ENCODE assay signal across 28 mouse cellular contexts in genomic region chr19:10298268-10298667, GRCm38 (mm10). TPM values are rescaled to one million over a fixed set of nuclear protein-coding genes. Genes with fewer than 3 reads are reported as not detected.
DNase-seq lines count a peak whose midpoint lies in the region; ATAC-seq and TF ChIP-seq lines count a peak whose summit lies in the region.
"Had no signal": no experiment of that assay in that cellular context is flagged by ENCODE, and none has a peak within 500 bp of the region (broad histone marks: within the 10 kb centered on the region; RNA-seq: fewer than 3 reads in every experiment).

No protein-coding gene starts in this region.

- DNase-seq in heart, adult 11 months: peak; percentile 91
- DNase-seq in heart, adult 2 months: no peak
- no peak for DNase-seq in layer of hippocampus, adult 2 months (ENCODE audit: low spot score in 2 of 2)
- DNase-seq in layer of hippocampus, adult 8-10 months (ENCODE audit: low spot score in 2 of 2): no peak
- DNase-seq in lung, adult 2 months: peak; percentile 3
- no peak for DNase-seq in lung, postnatal 4 days
- no peak for DNase-seq in frontal cortex, postnatal 25 days (ENCODE audit: low spot score in 2 of 2)
- DNase-seq: adrenal gland, adult 2 months; adrenal gland, postnatal 14 days; cerebellum, adult 11 months; cerebellum, adult 2 months; cerebellum, adult 9-11 months; forebrain, postnatal 0 days; gastrocnemius, postnatal 14 days; heart, postnatal 36 days had no signal

- WGBS in heart, adult 2 months: 89% methylated on average over 4 of the region's 4 CpGs
- WGBS in lung, adult 2 months: 79% methylated on average over 4 of the region's 4 CpGs
- 74% methylated on average over 4 of the region's 4 CpGs for WGBS in stomach, embryonic 16.5 days

- peaks cover 28% of the 10 kb centered on the region for H3K4me1 ChIP-seq in heart, adult 2 months (ENCODE audit: control insufficient read depth, insufficient read depth, low read length)
- peaks cover 25% of the 10 kb centered on the region for H3K4me1 ChIP-seq in lung, adult 2 months (ENCODE audit: control insufficient read depth, insufficient read depth, low read length)
- peaks cover 46% of the 10 kb centered on the region for H3K4me1 ChIP-seq in stomach, embryonic 16.5 days (ENCODE audit: control insufficient read depth, insufficient read depth, low read length)

- no peak for ATAC-seq in stomach, embryonic 16.5 days (ENCODE audit: insufficient read depth, low FRiP score)
- ATAC-seq: CD4-positive, CD25-positive, alpha-beta regulatory T cell, adult 4 months; forebrain, embryonic 14.5 days; forebrain, postnatal 0 days; hindbrain, embryonic 16.5 days had no signal

- TF ChIP-seq CTCF in heart, adult 2 months (IDR thresholded peaks at IDR 0.05): no peak
- TF ChIP-seq CTCF in layer of hippocampus, adult 2 months (conservative IDR thresholded peaks at IDR 0.05): no peak
- TF ChIP-seq CTCF in lung, adult 2 months (IDR thresholded peaks at IDR 0.05; ENCODE audit: insufficient read depth, low read length): no peak

- H3K4me2 ChIP-seq in stomach, embryonic 16.5 days (ENCODE audit: low read depth, low read length): no peak overlapping the region
- H3K4me2 ChIP-seq: embryonic facial prominence, embryonic 12.5 days; embryonic facial prominence, embryonic 15.5 days; heart, embryonic 12.5 days; heart, embryonic 15.5 days; hindbrain, embryonic 13.5 days had no signal

- no peak overlapping the region for H3K4me3 ChIP-seq in heart, adult 2 months
- no peak overlapping the region; the same call in 1 of the 2 replicates for H3K4me3 ChIP-seq in layer of hippocampus, adult 2 months
- no peak overlapping the region for H3K4me3 ChIP-seq in lung, adult 2 months (replicated peaks; ENCODE audit: extremely low read depth, low read depth, low read length)
- no peak overlapping the region for H3K4me3 ChIP-seq in stomach, embryonic 16.5 days (replicated peaks; ENCODE audit: low read length)
- H3K4me3 ChIP-seq: embryonic facial prominence, embryonic 12.5 days; embryonic facial prominence, embryonic 15.5 days; heart, embryonic 12.5 days; heart, embryonic 15.5 days; hindbrain, embryonic 10.5 days; hindbrain, embryonic 13.5 days had no signal

- H3K36me3 ChIP-seq in heart, adult 2 months (ENCODE audit: control insufficient read depth, insufficient read depth, low read length): no peaks in the 10 kb centered on the region
- no peaks in the 10 kb centered on the region for H3K36me3 ChIP-seq in stomach, embryonic 16.5 days (ENCODE audit: control insufficient read depth, insufficient read depth, low read length)
- H3K36me3 ChIP-seq: embryonic facial prominence, embryonic 12.5 days; embryonic facial prominence, embryonic 15.5 days; heart, embryonic 12.5 days; heart, embryonic 15.5 days; hindbrain, embryonic 10.5 days; hindbrain, embryonic 13.5 days had no signal

- TF ChIP-seq EP300 in heart, adult 2 months (IDR thresholded peaks at IDR 0.05; ENCODE audit: insufficient read depth, low read depth, low read length): no peak

- no peaks in the 10 kb centered on the region for H3K9me3 ChIP-seq in stomach, embryonic 16.5 days (replicated peaks; ENCODE audit: control insufficient read depth, low read length)
- H3K9me3 ChIP-seq: embryonic facial prominence, embryonic 12.5 days; embryonic facial prominence, embryonic 15.5 days; heart, embryonic 12.5 days; heart, embryonic 15.5 days; hindbrain, embryonic 10.5 days; hindbrain, embryonic 13.5 days had no signal

- TF ChIP-seq POLR2A in heart, adult 2 months (IDR thresholded peaks at IDR 0.05; ENCODE audit: insufficient read depth, low read depth, low read length): no peak
- no peak for TF ChIP-seq POLR2A in lung, adult 2 months (IDR thresholded peaks at IDR 0.05; ENCODE audit: borderline replicate concordance, extremely low read depth, low read depth, low read length)

- H3K27ac ChIP-seq in heart, adult 2 months: no peak overlapping the region
- peak overlapping the region; percentile 96 for H3K27ac ChIP-seq in layer of hippocampus, adult 2 months
- 0 out of 2 replicates have a peak overlapping the region, but pooled peaks have one; percentile 13 for H3K27ac ChIP-seq in stomach, embryonic 16.5 days (ENCODE audit: low read length)
- H3K27ac ChIP-seq: embryonic facial prominence, embryonic 12.5 days; hindbrain, embryonic 10.5 days; hindbrain, embryonic 13.5 days had no signal

- H3K27me3 ChIP-seq in heart, adult 2 months (ENCODE audit: control insufficient read depth, insufficient read depth, low read length): no peaks in the 10 kb centered on the region
- no peaks in the 10 kb centered on the region for H3K27me3 ChIP-seq in stomach, embryonic 16.5 days (ENCODE audit: control insufficient read depth, insufficient read depth, low read length)
- H3K27me3 ChIP-seq: embryonic facial prominence, embryonic 15.5 days had no signal

- no peak overlapping the region for H3K9ac ChIP-seq in heart, adult 2 months (ENCODE audit: low read depth, low read length)
- H3K9ac ChIP-seq in stomach, embryonic 16.5 days (ENCODE audit: low read length): no peak overlapping the region
- H3K9ac ChIP-seq: embryonic facial prominence, embryonic 12.5 days; embryonic facial prominence, embryonic 15.5 days; forebrain, postnatal 0 days; heart, embryonic 12.5 days; heart, embryonic 15.5 days; hindbrain, embryonic 13.5 days had no signal

- intact Hi-C loops in heart, adult 2 months (cut with DNase I): no loop called here

- no peaks in the 10 kb centered on the region for H3K79me2 ChIP-seq in heart, adult 2 months (replicated peaks; ENCODE audit: control insufficient read depth, insufficient read depth, low read length)

RNA-seq across cellular contexts. Expression of gene Dagla, which starts 6.4 kb away (rescaled TPM):
- 1 to 10 TPM; 2.5 to 3.3 TPM for total RNA-seq in heart, adult 2 months (2021)
- 4.8 and 5.7 TPM in 2 replicates for polyA plus RNA-seq in heart, adult 2 months (2012; rRNA removed)
- total RNA-seq in layer of hippocampus, adult 2 months (2021): 100 to 1,000 TPM; 130 to 131 TPM
- 100 to 1,000 TPM in 3 of 4 experiments, 10 to 100 TPM in 1; 94.1 to 109 (median 104) TPM for total RNA-seq in layer of hippocampus, adult 8-10 months (2022)
- polyA plus RNA-seq in lung, adult 2 months (2012; rRNA removed): 15.3 TPM in 2 replicates
- 2.9 and 3.4 TPM in 2 replicates for polyA plus RNA-seq in stomach, embryonic 16.5 days (2015; fragmentation: Nextera tagmentation; extraction: Ambion mirVana)
- total RNA-seq: common myeloid progenitor, adult 5-6 weeks; MEL had no signal
- polyA plus RNA-seq: CD4-positive, CD25-positive, alpha-beta regulatory T cell, adult 4 months had no signal

RNA-seq across cellular contexts. Expression of gene Myrf, which starts 57.7 kb away (rescaled TPM):
- 1 to 10 TPM; 3.9 to 4.7 TPM for total RNA-seq in heart, adult 2 months (2021)
- 6.0 and 6.5 TPM in 2 replicates for polyA plus RNA-seq in heart, adult 2 months (2012; rRNA removed)
- 10 to 100 TPM; 27.0 to 27.8 TPM for total RNA-seq in layer of hippocampus, adult 2 months (2021)
- total RNA-seq in layer of hippocampus, adult 8-10 months (2022): 10 to 100 TPM; 31.6 to 37.2 (median 36.7) TPM
- polyA plus RNA-seq in lung, adult 2 months (2012; rRNA removed): 54.8 and 62.8 TPM in 2 replicates
- 16.6 and 17.6 TPM in 2 replicates for polyA plus RNA-seq in stomach, embryonic 16.5 days (2015; fragmentation: Nextera tagmentation; extraction: Ambion mirVana)
- total RNA-seq: granulocyte monocyte progenitor cell, adult 5-6 weeks had no signal

Comparison
In these comparisons a context has a peak if more than half of its experiments do, and no peak if none do; other contexts are left out.
1. DNase-seq: peak in heart, adult 11 months (single experiment) and lung, adult 2 months (single experiment); none in heart, adult 2 months (0 of 2), layer of hippocampus, adult 2 months (0 of 2), layer of hippocampus, adult 8-10 months (0 of 2), lung, postnatal 4 days (0 of 2) and frontal cortex, postnatal 25 days (0 of 2).
2. RNA of gene Dagla, which starts 6.4 kb away (total RNA-seq): 130 to 131 TPM in layer of hippocampus, adult 2 months and 94.1 to 109 TPM in layer of hippocampus, adult 8-10 months; 2.5 to 3.3 TPM in heart, adult 2 months; every median in the first group is over 10 times any median in the second.
3. RNA of gene Myrf, which starts 57.7 kb away (total RNA-seq): 31.6 to 37.2 TPM in layer of hippocampus, adult 8-10 months and 27.0 to 27.8 TPM in layer of hippocampus, adult 2 months; 3.9 to 4.7 TPM in heart, adult 2 months; every median in the first group is over 4 times any median in the second.